Mouse (Mus musculus): ENCODE results near the gene Trpm8. TPM values are rescaled to one million over a fixed set of nuclear protein-coding genes. Genes with fewer than 3 reads are reported as not detected.

Gene Trpm8
- polyA plus RNA-seq, 1 experiment from 2014 or later = 0.07 TPM

GRCm38 (mm10) chr1:88235046-88235893 is 42.2 kb upstream of the Trpm8 start:
- Histone ChIP-seq H3K9me3 (peaks cover 97% of the 10 kb centered on the region), H3K9ac (no peak overlapping the region), H3K4me3 (no peak overlapping the region), H3K4me1 (replicated peaks) (no peaks in the 10 kb centered on the region), H3K36me3 (no peaks in the 10 kb centered on the region), H3K4me2 (no peak overlapping the region), H3K27me3 (no peaks in the 10 kb centered on the region), H3K27ac (replicated peaks) (no peak overlapping the region)
- ATAC-seq (ENCODE audit: low read depth) = no peak
- WGBS = 66% methylated on average over 11 of the region's 11 CpGs

DNA sequence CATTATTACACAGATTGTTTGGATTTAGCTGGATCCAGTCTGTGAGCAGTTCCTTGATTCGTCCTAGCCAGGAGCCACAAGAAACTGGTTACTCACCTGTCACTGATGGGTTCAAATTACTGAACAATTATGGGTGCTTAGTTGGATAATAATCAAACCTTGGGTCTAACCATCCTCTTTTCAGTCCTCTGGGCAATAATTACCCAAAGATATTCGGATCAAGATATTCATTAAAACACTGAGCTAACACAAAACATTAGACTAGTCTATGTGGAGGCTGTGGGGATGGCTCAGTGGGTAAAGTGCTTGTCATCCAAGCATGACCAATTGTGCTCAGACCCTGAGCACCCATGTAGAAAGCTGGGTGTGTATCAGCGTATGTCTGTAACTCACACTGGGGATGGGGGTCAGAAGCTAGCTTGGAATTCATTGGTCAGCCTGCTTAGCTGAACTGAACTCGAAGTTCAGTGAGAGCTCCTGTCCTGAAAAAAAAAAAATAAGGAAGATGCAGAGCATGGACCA is 41.5 kb upstream of the Trpm8 start:
- Histone ChIP-seq H3K27me3 (no peaks in the 10 kb centered on the region), H3K36me3 (no peaks in the 10 kb centered on the region), H3K4me1 (replicated peaks) (no peaks in the 10 kb centered on the region), H3K4me2 (no peak overlapping the region), H3K9ac (no peak overlapping the region), H3K27ac (replicated peaks) (no peak overlapping the region), H3K9me3 (peaks cover 97% of the 10 kb centered on the region), H3K4me3 (no peak overlapping the region)
- WGBS = 64% methylated on average over 4 of the region's 4 CpGs
- no peak for ATAC-seq (ENCODE audit: low read depth)

DNA sequence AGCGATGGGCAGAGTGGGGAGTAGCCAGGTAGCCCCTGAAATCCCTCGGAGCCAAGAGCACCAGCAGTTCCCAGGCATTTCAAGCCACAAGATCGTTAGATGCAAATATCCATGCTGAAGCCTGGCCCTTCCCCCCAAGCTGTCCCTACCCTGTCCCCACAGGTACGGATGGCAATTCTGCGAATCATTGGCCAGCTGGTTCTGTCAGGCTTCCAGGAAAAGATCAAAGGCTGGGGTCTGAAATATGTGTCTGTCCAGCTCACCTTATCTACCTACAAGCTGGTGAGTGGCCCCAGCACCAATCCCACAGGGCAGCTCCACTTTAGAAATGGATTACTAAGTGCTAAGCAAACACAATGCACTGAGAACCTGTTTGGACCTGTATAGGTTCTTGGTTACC is 40.1 kb upstream of the Trpm8 start:
- Histone ChIP-seq H3K4me1 (replicated peaks) (no peaks in the 10 kb centered on the region), H3K27me3 (no peaks in the 10 kb centered on the region), H3K27ac (replicated peaks) (no peak overlapping the region), H3K4me2 (no peak overlapping the region), H3K4me3 (no peak overlapping the region), H3K9me3 (peaks cover 97% of the 10 kb centered on the region), H3K36me3 (no peaks in the 10 kb centered on the region), H3K9ac (no peak overlapping the region)
- WGBS = 79% methylated on average over 5 of the region's 5 CpGs
- no peak for ATAC-seq (ENCODE audit: low read depth)

GRCm38 (mm10) chr1:88238771-88239170 is 38.7 kb upstream of the Trpm8 start:
- H3K4me2 ChIP-seq = no peak overlapping the region
- 80% methylated on average over 6 of the region's 6 CpGs for WGBS
- H3K4me1 ChIP-seq (replicated peaks) = no peaks in the 10 kb centered on the region
- H3K36me3 ChIP-seq = no peaks in the 10 kb centered on the region
- no peak overlapping the region for H3K9ac ChIP-seq
- ATAC-seq (ENCODE audit: low read depth) = no peak
- peaks cover 96% of the 10 kb centered on the region for H3K9me3 ChIP-seq
- H3K4me3 ChIP-seq = no peak overlapping the region
- H3K27me3 ChIP-seq = no peaks in the 10 kb centered on the region
- H3K27ac ChIP-seq (replicated peaks) = no peak overlapping the region

- Histone ChIP-seq H3K4me2 (no peak overlapping the region), H3K4me1 (replicated peaks) (no peaks in the 10 kb centered on the region), H3K9me3 (peaks cover 96% of the 10 kb centered on the region), H3K27me3 (no peaks in the 10 kb centered on the region), H3K27ac (replicated peaks) (no peak overlapping the region), H3K4me3 (no peak overlapping the region), H3K36me3 (no peaks in the 10 kb centered on the region), H3K9ac (no peak overlapping the region)
- no peak for ATAC-seq (ENCODE audit: low read depth)
- 72% methylated on average over 5 of the region's 5 CpGs for WGBS
Observed at GRCm38 (mm10) chr1:88240072-88240471, 37.4 kb upstream of the Trpm8 start.

DNA sequence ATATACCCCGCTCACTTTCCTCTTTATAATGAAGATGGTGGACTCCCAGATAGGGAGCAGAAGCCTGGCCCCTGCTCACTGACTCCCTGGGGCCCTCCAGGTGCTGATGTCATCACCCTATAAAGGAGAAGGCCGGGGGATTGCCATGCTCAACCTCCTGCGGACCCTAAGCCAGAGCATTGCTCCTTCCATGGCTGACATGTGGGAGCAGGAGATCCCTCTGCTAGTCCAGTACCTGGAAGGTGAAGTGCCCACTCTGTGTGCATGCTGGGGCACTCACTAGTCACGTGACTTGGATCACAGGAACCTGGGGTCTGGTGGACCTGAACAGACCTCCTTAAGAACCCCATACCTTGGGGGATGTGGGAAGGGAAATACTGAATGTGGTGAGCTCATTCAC is 36.9 kb upstream of the Trpm8 start:
- ATAC-seq (ENCODE audit: low read depth) = no peak
- H3K4me1 ChIP-seq (replicated peaks) = no peaks in the 10 kb centered on the region
- no peak overlapping the region for H3K27ac ChIP-seq (replicated peaks)
- H3K9ac ChIP-seq = no peak overlapping the region
- 77% methylated on average over 4 of the region's 4 CpGs for WGBS
- no peaks in the 10 kb centered on the region for H3K36me3 ChIP-seq
- H3K27me3 ChIP-seq = no peaks in the 10 kb centered on the region
- no peak overlapping the region for H3K4me2 ChIP-seq
- peaks cover 96% of the 10 kb centered on the region for H3K9me3 ChIP-seq
- H3K4me3 ChIP-seq = no peak overlapping the region

DNA sequence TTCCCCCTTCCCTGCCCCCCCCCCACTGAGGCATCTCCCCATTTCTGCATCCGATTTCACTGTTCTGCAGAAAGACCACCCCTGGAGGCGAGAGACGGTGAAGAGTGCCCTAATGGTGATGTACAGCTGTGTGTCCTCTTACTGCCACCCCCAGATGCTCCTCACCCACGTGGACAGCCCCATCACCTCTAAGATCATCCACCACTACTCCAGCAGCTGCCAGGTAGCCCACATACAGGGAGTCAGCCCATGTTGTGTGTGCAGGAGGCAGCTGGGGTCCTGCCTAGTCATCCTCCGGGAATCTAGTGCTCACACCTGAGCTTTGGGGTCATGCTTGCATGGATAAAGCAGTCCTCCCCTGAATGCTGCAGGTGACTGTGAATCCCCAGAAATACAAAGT is 33.6 kb upstream of the Trpm8 start:
- H3K9me3 ChIP-seq = peaks cover 99% of the 10 kb centered on the region
- ATAC-seq (ENCODE audit: low read depth) = no peak

GRCm38 (mm10) chr1:88245881-88246280 is 31.6 kb upstream of the Trpm8 start:
- Histone ChIP-seq H3K9me3 (peaks cover 99% of the 10 kb centered on the region), H3K4me3 (no peak overlapping the region), H3K36me3 (no peaks in the 10 kb centered on the region), H3K4me2 (no peak overlapping the region), H3K27me3 (no peaks in the 10 kb centered on the region), H3K27ac (replicated peaks) (no peak overlapping the region), H3K9ac (no peak overlapping the region), H3K4me1 (replicated peaks) (no peaks in the 10 kb centered on the region)
- no peak for ATAC-seq (ENCODE audit: low read depth)
- 80% methylated on average over 6 of the region's 6 CpGs for WGBS

More for the DNA sequence above, 33.6 kb upstream of the Trpm8 start:
- WGBS = 67% methylated on average over 5 of the region's 5 CpGs
- H3K4me1 ChIP-seq (replicated peaks) = no peaks in the 10 kb centered on the region
- H3K27me3 ChIP-seq = no peaks in the 10 kb centered on the region
- H3K36me3 ChIP-seq = no peaks in the 10 kb centered on the region
- H3K4me2 ChIP-seq = no peak overlapping the region
- no peak overlapping the region for H3K4me3 ChIP-seq
- H3K9ac ChIP-seq = no peak overlapping the region
- no peak overlapping the region for H3K27ac ChIP-seq (replicated peaks)

- no peaks in the 10 kb centered on the region for H3K27me3 ChIP-seq
- 46% methylated on average over 6 of the region's 6 CpGs for WGBS
- no peak overlapping the region for H3K4me2 ChIP-seq
- H3K9ac ChIP-seq = no peak overlapping the region
- H3K4me1 ChIP-seq (replicated peaks) = no peaks in the 10 kb centered on the region
- H3K27ac ChIP-seq (replicated peaks) = no peak overlapping the region
- H3K36me3 ChIP-seq = no peaks in the 10 kb centered on the region
- no peak overlapping the region for H3K4me3 ChIP-seq
- peaks cover 99% of the 10 kb centered on the region for H3K9me3 ChIP-seq
- no peak for ATAC-seq (ENCODE audit: low read depth)
Observed at GRCm38 (mm10) chr1:88246386-88246785, 31.1 kb upstream of the Trpm8 start.

DNA sequence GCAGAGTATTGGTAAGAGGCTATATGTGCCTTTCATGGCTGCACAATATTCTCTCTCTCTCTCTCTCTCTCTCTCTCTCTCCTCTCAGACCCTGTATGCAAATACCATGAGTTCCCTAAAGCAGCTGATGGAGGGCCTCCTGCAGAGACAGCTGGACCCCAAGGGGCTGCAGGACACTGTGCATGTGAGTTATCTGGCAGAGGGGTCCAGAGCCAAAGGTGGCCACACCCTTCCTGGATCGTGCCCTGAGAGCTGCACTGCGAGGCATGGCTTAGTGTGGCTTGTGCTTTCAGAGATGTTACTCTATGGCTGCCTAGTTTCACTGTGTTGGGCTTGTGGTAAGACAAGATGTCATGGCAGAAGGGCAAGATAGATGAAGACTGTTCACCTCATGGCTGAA is 29.8 kb upstream of the Trpm8 start:
- WGBS = 50% methylated on average over 2 of the region's 2 CpGs
- H3K9me3 ChIP-seq = peaks cover 97% of the 10 kb centered on the region
- no peaks in the 10 kb centered on the region for H3K36me3 ChIP-seq
- H3K4me3 ChIP-seq = no peak overlapping the region
- no peaks in the 10 kb centered on the region for H3K4me1 ChIP-seq (replicated peaks)
- no peaks in the 10 kb centered on the region for H3K27me3 ChIP-seq
- ATAC-seq (ENCODE audit: low read depth) = no peak
- no peak overlapping the region for H3K4me2 ChIP-seq
- H3K9ac ChIP-seq = no peak overlapping the region
- no peak overlapping the region for H3K27ac ChIP-seq (replicated peaks)

GRCm38 (mm10) chr1:88248658-88249057 is 28.8 kb upstream of the Trpm8 start:
- H3K9ac ChIP-seq = no peak overlapping the region
- no peaks in the 10 kb centered on the region for H3K36me3 ChIP-seq
- ATAC-seq (ENCODE audit: low read depth) = no peak
- no peaks in the 10 kb centered on the region for H3K27me3 ChIP-seq
- H3K4me3 ChIP-seq = no peak overlapping the region
- no peaks in the 10 kb centered on the region for H3K4me1 ChIP-seq (replicated peaks)
- no peak overlapping the region for H3K4me2 ChIP-seq
- no peak overlapping the region for H3K27ac ChIP-seq (replicated peaks)
- peaks cover 97% of the 10 kb centered on the region for H3K9me3 ChIP-seq
- 73% methylated on average over 4 of the region's 4 CpGs for WGBS

GRCm38 (mm10) chr1:88249596-88249995 is 27.9 kb upstream of the Trpm8 start:
- Histone ChIP-seq H3K4me2 (no peak overlapping the region), H3K4me1 (replicated peaks) (no peaks in the 10 kb centered on the region), H3K9me3 (peaks cover 97% of the 10 kb centered on the region), H3K27ac (replicated peaks) (no peak overlapping the region), H3K4me3 (no peak overlapping the region), H3K36me3 (no peaks in the 10 kb centered on the region), H3K27me3 (no peaks in the 10 kb centered on the region), H3K9ac (no peak overlapping the region)
- WGBS = 80% methylated on average over 7 of the region's 7 CpGs
- no peak for ATAC-seq (ENCODE audit: low read depth)

DNA sequence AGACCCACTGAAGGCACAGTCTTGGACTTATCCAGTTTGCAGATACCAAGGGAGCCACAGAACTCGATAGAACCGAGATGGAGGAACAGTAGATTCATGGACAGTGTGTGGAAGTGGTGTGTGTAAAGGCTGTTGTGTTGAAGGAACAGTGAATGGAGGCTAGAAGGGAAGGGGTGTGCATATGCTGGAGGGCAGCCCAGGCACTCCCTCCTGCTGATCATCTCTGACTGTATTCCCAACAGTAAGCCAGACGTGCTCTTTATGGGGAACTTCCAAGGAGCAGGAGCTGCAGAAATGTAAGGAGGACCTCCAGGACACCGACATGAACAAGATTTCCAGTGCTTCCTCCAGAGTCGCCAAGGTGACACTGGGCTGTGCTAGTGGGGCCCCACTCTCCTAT is 27.4 kb upstream of the Trpm8 start:
- no peak for ATAC-seq (ENCODE audit: low read depth)
- peaks cover 97% of the 10 kb centered on the region for H3K9me3 ChIP-seq
- no peak overlapping the region for H3K27ac ChIP-seq (replicated peaks)
- no peaks in the 10 kb centered on the region for H3K36me3 ChIP-seq
- no peak overlapping the region for H3K4me2 ChIP-seq
- H3K4me1 ChIP-seq (replicated peaks) = no peaks in the 10 kb centered on the region
- H3K9ac ChIP-seq = no peak overlapping the region
- no peak overlapping the region for H3K4me3 ChIP-seq
- no peaks in the 10 kb centered on the region for H3K27me3 ChIP-seq
- WGBS = 81% methylated on average over 5 of the region's 5 CpGs

Data from neural tube, embryonic 13.5 days (tissue).